Mouse (Mus musculus): ENCODE measurements at regions not wholly inside any gene's neighbourhood (a gene's known extent, or its start where the extent isn't known, plus 50 kb on each side); places are given as distances from the start of the nearest gene placed in this dataset.

GRCm38 (mm10) chr1:23188216-23188615 lies 86.2 kb upstream of the 4933415F23Rik start:
- TF ChIP-seq POLR2A (IDR thresholded peaks at IDR 0.05; ENCODE audit: control insufficient read depth, low read depth, low read length) (no peak), CTCF (IDR thresholded peaks at IDR 0.05; ENCODE audit: control insufficient read depth, insufficient read depth, insufficient replicate concordance, low read depth, low read length) (no peak)

Measured in testis, adult 2 months (tissue).